Comparison of ENCODE assay signal across 25 mouse cellular contexts in genomic region chr2:25450853-25451647, GRCm38 (mm10). TPM values are rescaled to one million over a fixed set of nuclear protein-coding genes. Genes with fewer than 3 reads are reported as not detected.
DNase-seq lines count a peak whose midpoint lies in the region; TF ChIP-seq lines count a peak whose summit lies in the region.
"Had no signal": no experiment of that assay in that cellular context is flagged by ENCODE, and none has a peak within 500 bp of the region (broad histone marks: within the 10 kb centered on the region; RNA-seq: fewer than 3 reads in every experiment).

No protein-coding gene starts in this region.

- H3K4me1 ChIP-seq in kidney, adult 2 months (ENCODE audit: control insufficient read depth, insufficient read depth, low read length): no peaks in the 10 kb centered on the region
- H3K4me1 ChIP-seq: limb, embryonic 13.5 days; midbrain, embryonic 13.5 days had no signal

- no peak for TF ChIP-seq POLR2A in kidney, adult 2 months (IDR thresholded peaks at IDR 0.05; ENCODE audit: low read depth, low read length)

- TF ChIP-seq CTCF in kidney, adult 2 months (conservative IDR thresholded peaks at IDR 0.05; ENCODE audit: insufficient read depth, insufficient read length, low read depth, low read length): no peak

- H3K27me3 ChIP-seq in kidney, adult 2 months (replicated peaks; ENCODE audit: control insufficient read depth, insufficient read depth, low read length): no peaks in the 10 kb centered on the region
- H3K27me3 ChIP-seq: heart, embryonic 15.5 days; limb, embryonic 13.5 days; midbrain, embryonic 13.5 days had no signal

- no peak overlapping the region for H3K4me3 ChIP-seq in kidney, adult 2 months (ENCODE audit: insufficient read depth, low read depth, low read length)
- H3K4me3 ChIP-seq: heart, embryonic 15.5 days; limb, embryonic 13.5 days; midbrain, embryonic 13.5 days had no signal

- no peaks in the 10 kb centered on the region for H3K36me3 ChIP-seq in kidney, adult 2 months (ENCODE audit: control insufficient read depth, insufficient read depth, low read length)

- no peak overlapping the region for H3K27ac ChIP-seq in kidney, adult 2 months (ENCODE audit: insufficient read depth, low read depth, low read length)
- H3K27ac ChIP-seq: heart, embryonic 15.5 days; hindbrain, embryonic 14.5 days; limb, embryonic 13.5 days; liver, embryonic 14.5 days; midbrain, embryonic 13.5 days had no signal

- WGBS in kidney, adult 2 months: 68% methylated on average over 8 of the region's 8 CpGs
- WGBS in large intestine, adult 2 months: 75% methylated on average over 8 of the region's 8 CpGs

- peak; percentile 66 for DNase-seq in kidney, adult 2 months
- no peak for DNase-seq in kidney, adult 18-20 months
- peak; percentile 46 for DNase-seq in lung, postnatal 36 days
- no peak for DNase-seq in lung, postnatal 14 days
- DNase-seq in large intestine, adult 2 months (ENCODE audit: low read depth, low spot score): peak; percentile 28
- no peak for DNase-seq in cerebellum, adult 9-10 months
- no peak for DNase-seq in cerebellum, adult 18-20 months
- DNase-seq: adrenal gland, postnatal 10 days; B cell, adult 2 months; cerebellum, adult 2 months; cerebellum, postnatal 36 days; forebrain, postnatal 0 days; gastrocnemius, postnatal 25 days; heart, postnatal 36 days; kidney, postnatal 14 days; lung, embryonic 14.5 days; right cerebral cortex, postnatal 14 days; spleen, adult 18-20 months had no signal

RNA-seq across cellular contexts. Expression of gene Clic3, which starts 5.6 kb away (rescaled TPM):
- polyA plus RNA-seq in kidney, adult 2 months (2012; rRNA removed): 104 and 130 TPM in 2 replicates
- 1.3 and 1.4 TPM in 2 replicates for polyA plus RNA-seq in large intestine, adult 2 months (2012; rRNA removed)

RNA-seq across cellular contexts. Expression of gene Paxx, which starts 9.8 kb away (rescaled TPM):
- polyA plus RNA-seq in kidney, adult 2 months (2012; rRNA removed): 49.0 and 53.2 TPM in 2 replicates
- polyA plus RNA-seq in large intestine, adult 2 months (2012; rRNA removed): 45.6 and 48.9 TPM in 2 replicates

RNA-seq across cellular contexts. Expression of gene Ptgds, which starts 18.8 kb away (rescaled TPM):
- polyA plus RNA-seq in kidney, adult 2 months (2012; rRNA removed): 47.2 and 51.6 TPM in 2 replicates
- polyA plus RNA-seq in large intestine, adult 2 months (2012; rRNA removed): 0.53 and 1.0 TPM in 2 replicates
- polyA plus RNA-seq: inflammation-experienced regulatory T-cells, adult 6 months; neural tube, embryonic 11.5 days had no signal

RNA-seq across cellular contexts. Expression of gene Abca2, which starts 22.5 kb away (rescaled TPM):
- polyA plus RNA-seq in kidney, adult 2 months (2012; rRNA removed): 51.0 and 64.0 TPM in 2 replicates
- polyA plus RNA-seq in large intestine, adult 2 months (2012; rRNA removed): 7.5 and 12.4 TPM in 2 replicates

RNA-seq across cellular contexts. Expression of gene Fut7, which starts 28.0 kb away (rescaled TPM):
- polyA plus RNA-seq in kidney, adult 2 months (2012; rRNA removed): 0.19 and 0.80 TPM in 2 replicates
- polyA plus RNA-seq in large intestine, adult 2 months (2012; rRNA removed): 0.52 and 0.88 TPM in 2 replicates
- polyA plus RNA-seq: lung, embryonic 14.5 days; midbrain, embryonic 13.5 days had no signal

Comparison
In these comparisons a context has a peak if more than half of its experiments do, and no peak if none do; other contexts are left out.
1. DNase-seq: peak in kidney, adult 2 months (single experiment), lung, postnatal 36 days (single experiment) and large intestine, adult 2 months (single experiment); none in kidney, adult 18-20 months (single experiment), lung, postnatal 14 days (single experiment), cerebellum, adult 9-10 months (single experiment) and cerebellum, adult 18-20 months (0 of 2).
2. RNA of gene Clic3, which starts 5.6 kb away (polyA plus RNA-seq): 104 to 130 TPM in kidney, adult 2 months; 1.3 to 1.4 TPM in large intestine, adult 2 months; every median in the first group is over 10 times any median in the second.
3. RNA of gene Ptgds, which starts 18.8 kb away (polyA plus RNA-seq): 47.2 to 51.6 TPM in kidney, adult 2 months; 0.53 to 1.0 TPM in large intestine, adult 2 months; every median in the first group is over 10 times any median in the second.